Mouse (Mus musculus) T-helper 1 cell (primary cell): ENCODE data around the gene Phex.

Experiments used
- in situ Hi-C: fragments of 300-600 bp; cut with MboI, MseI; formaldehyde crosslinking; loops from one replicate; pipeline ENCODE4 v1.15.1; 2025; ENCODE audit warnings: high pct_unique_total_duplicates

Phex gene

DNA sequence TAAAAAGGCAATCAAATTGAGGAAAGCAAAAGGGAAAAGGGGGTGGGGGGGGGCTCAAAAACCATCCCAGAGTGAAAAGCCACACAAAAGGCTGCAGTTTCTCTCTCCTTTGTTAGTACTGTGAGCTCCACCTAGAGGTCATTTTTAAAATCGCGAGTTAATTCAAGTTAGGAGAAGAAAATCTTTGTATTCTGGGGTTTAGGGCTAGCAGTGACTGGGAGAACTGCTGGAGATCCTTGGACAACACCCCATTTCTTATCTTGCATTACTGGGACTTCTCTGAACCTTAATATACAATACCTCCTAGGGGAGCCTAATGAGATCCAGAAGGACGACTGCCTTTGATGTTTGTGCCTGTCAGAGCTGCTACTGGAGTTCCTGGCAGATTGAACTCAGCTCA lies 107.7 kb downstream of the Phex start:
- in situ Hi-C loops, result no loop called here

DNA sequence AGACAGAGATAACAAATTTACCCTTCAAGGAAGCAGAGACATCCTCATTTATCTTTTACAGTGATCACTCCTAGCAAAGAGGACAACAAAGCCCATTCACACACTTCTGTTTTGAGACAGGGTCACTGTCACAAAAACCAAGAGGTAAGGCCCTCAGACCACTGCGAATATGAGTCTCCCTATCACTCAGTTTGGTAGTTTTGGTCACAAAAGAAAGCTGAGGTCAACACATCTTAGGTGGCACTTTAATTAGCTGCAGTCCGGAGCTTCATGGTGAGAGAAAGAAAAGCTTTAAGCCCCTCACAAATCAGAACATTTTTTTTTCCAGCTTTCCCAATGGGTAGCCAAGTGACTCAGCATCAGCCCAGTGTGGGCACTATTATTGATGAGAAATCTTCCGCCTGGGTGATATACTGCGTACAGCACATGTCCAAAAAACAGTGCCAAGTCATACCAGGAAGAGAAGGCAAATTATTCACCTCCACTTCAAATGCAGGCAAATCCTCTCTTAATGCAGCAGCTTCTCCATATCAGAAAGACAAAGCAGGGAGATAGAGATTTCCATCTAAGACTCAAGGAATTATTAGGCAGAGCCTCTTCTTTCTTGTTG lies 108.2 kb downstream of the Phex start:
- in situ Hi-C loops, result no loop called here

DNA sequence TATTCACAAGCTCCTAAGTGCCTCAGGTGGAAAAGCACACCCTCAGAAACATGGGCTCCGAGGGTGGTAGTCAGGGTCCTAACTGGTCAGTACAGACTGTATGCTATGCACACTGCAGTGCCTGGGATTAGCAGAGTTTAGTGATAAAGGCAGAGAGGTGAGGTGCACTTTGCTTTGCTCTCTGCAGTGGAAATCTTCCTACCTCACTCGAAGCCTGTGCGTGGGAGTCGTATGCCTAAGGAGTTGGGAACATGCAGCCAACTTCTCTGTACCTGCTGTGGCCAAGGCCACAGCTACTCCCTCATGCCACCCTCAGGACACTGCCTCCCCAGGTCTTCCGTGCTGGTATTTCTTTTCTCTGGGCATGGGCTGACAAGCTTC lies 109.3 kb downstream of the Phex start:
- in situ Hi-C loops, result no loop called here

DNA sequence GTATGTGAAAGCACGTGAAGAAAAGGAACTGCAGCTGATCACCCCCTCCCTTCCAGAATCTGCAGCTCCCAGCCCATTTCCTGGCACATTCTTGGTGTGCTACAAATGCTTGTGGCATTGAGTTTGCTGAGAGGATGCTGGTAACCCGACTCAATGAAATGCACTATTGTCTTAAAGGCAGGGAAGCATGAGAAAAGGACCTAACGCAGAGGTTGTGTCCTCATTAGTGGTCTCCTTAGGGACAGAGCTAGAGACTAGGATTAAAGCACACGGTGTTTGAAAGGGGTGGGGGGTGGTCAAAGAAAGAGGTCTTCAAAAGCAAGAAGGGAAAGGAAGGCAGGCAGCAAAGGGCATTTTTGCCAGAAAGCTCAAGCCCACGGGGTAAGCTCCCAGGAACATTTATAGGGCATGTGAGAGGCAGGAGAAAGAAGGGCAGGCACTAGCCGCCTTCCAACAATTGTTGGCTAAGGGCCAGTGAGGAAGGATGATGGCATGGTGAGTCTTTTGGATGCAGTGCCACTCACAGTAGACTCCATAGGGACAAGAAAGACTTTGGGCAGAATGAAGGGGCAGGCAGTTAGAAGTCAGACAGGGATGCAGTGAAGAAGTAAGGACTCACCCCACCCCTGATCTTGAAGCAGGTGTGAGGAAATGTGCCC lies 109.8 kb downstream of the Phex start:
- in situ Hi-C loops, result no loop called here

DNA sequence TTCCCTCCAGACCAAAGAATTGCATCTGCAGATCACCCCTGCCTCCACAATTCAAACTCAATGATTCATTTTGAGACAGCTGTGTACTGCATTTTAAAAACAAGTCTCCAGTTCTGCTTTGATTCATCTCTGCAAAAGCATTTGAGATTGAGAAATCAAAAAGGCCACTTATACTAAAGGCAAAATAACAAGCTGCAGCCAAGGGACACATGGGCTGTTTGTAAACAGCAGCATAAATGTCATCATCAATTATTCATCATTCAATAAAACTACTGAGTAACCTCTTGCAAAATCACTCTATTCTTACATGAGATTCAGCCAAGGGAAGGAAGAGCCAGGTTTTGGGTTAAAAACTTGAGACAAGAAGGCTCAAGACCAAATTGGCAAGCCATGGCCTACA lies 122.7 kb downstream of the Phex start:
- in situ Hi-C loops, result no loop called here

DNA sequence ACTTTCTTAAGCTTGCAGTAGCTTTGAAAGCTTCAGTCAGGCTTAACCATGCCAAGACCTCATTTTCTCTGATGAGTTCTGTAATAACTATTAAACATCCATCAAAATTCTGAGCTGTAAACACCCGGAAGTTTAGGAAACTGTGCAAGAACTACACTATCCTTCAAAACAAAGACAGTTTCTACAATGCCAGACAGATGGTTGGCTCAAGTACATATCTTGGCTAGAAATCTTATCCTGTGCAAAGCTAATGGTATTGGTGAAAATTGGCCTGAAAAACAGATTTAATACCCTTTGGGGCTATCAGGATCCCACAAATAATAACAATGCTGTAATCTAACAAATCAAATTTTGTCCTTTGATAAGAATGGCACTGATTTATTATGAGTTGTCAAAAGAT lies 138.5 kb downstream of the Phex start:
- in situ Hi-C loops, result no loop called here

DNA sequence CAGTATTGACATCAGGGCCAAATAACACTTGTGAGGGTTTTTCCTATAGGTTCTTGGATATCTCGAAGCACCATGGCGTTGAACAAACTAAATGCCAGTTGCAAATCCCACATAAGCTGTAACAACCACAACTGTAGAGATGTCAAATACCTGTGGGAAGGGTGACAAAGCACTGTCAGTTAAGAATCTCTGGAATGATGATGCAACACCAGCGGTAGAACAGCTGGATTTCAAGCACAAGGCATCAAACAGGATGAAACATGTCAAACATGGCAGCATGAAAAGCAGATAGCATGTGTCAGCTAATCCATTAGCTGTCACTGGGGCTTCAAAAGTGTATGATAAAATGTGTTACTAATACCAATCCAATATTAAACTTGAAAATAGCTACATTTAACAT lies 141.8 kb downstream of the Phex start:
- in situ Hi-C loops, result no loop called here

DNA sequence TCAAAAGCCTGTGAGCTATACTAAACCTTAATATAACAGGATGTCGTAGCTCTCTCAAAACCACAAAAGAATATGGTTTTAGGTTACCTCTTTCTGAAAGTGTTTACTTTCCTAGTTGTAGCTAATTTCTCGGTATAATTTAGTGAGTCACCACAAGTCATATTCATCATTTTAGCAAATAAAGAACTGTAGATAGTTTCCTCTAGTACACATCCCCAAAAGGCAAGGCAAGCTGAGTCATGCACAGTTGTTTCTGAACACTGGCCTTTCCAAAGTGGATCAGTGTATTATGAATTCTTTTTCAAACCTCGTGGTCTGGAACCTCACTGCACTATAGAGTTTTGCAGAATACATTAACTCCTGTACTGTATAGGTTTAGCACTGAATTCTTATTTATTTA lies 143.5 kb downstream of the Phex start:
- in situ Hi-C loops, result no loop called here

DNA sequence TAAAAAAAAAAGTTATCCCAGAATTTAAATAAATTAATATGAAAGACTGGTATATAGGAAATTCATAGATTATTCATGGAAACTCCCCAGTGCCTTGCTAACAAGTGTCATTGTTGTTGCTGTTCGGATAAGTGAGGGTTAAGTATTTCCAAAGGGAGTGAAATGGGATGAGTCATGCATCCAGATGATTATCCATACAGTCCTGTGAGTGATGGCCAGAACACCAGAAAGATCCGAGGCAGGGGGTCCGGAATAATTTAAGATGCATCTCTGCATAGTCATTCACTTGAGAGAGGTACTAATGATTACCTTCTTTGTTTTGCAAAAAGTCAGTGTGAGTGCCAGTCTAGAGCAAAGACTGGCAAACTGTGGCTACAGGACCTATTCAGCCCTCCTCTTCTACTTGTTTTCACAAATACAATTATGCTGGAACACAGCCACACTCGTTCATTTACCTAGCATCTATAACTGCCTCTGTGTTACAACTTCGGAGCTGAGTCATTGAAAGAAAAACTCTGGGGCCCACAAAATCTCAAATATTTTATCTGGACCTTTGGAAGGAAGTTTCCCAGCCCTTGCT lies 145.3 kb downstream of the Phex start:
- in situ Hi-C loops, result no loop called here

DNA sequence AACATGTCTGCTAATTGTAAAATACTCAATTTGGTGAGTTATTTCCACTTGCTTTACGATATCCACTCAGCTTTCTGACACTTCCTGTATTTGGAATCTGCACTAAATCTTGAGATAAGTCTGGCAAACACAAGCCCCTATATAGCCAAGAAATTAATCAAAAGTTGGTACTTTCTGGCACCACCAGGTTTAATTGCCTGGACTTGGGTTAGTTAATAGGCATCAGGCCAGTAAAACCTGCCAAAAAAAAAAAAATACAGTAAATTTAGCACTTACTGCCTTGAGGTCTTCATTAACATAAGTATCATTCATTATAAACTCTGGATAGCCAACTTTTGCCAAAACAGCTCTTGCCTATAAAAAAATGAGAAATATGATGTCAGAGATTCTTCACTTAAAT lies 147.0 kb downstream of the Phex start:
- in situ Hi-C loops, result no loop called here

DNA sequence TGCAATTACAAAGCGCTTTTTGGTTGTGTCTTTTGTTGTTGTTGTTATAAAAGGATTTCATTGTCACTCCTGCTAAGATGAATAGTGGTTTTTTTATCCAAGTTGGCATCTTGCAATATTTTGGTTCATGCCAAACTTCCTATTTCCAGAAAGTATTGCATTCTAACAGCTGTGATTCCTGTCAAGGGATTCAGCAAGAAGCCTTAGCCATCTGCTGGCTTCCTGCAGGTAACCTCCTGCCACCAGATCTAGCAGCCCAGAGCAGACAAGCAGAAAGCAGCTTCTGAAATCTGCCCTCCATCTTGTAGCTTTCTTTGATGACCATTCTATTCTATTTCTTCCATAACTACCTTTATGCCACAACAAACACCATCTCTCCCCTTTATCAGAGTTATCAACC lies 212.4 kb downstream of the Phex start:
- in situ Hi-C loops, result no loop called here

DNA sequence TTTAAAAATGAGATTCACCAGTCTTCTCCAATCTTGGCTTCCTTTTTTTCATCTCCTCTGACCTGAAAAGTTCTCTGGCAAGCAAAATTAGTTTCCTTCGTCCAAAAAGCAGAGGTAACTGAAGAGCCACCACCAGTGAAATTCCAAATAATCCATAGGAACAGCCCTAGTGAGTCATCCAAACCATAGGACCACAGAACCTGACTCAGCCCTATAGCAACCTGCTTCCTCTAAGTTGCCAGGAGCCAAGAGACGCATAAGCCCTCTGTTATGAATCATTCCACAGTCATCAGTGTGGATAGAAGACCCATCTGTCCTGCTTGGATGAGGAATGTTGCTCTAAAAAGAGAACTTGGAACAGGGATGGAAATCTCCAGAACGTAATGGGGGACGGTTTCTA lies 230.9 kb downstream of the Phex start:
- in situ Hi-C loops, result loop anchor here (10.0 kb wide), 1 partner anchor 791 kb away; no protein-coding TSS in a partner anchor

DNA sequence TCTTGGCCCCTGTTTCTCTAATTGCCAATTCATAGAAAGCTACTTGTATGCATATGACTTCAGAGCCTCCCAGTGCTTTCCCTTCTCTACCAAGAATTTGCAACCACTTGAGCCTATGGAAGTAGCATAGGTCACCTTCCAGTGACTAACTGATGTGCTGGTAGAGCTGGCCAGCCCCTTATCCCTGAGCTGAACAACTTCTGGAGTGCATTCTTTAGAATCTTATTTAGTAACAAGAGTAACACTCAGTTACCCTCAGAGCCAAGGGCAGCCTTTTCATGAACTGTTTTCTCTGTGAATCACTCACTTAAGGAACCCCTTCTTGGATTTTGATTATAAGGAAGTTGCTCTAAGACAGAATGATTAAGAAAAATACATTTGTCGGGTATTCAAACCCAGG lies 234.3 kb downstream of the Phex start:
- in situ Hi-C loops, result loop anchor here (10.0 kb wide), 1 partner anchor 794 kb away; no protein-coding TSS in a partner anchor

DNA sequence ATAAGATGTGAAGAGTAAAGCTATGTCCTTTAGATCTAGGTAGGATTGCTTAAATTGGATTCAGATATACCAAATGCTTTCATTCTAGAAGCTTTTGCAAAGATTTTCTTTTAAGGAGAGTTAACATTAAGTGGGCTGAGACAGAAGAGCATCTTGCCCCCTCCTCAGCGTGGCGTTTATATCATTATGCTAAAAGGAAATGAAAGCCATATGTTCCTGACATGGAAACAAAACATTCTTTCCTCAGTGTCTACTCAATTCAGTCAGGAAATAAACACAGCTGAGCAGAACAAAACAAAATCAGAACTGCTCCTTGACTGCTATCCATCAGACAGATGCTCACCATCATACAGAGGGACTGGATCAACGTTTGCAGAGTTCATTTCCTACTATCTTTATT lies 251.0 kb downstream of the Phex start:
- in situ Hi-C loops, result no loop called here

DNA sequence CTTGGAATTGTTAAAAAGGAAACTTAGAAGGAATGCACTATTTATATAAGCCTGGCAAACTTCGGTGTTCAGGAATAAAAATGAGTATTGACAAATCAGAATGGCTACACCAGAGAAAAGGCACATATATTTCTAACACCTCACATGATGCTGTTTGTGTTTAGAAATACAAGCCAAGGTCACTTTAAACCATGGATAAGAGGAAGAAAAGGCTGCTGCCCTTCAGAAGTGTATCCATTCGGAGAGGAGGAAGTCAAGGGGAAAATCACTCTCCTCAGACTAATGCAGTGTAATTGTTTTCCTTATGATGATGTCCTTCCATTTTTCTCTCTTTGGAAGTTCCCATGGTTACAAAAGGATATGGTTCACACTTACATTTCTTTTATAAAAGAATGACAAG lies 251.7 kb downstream of the Phex start:
- in situ Hi-C loops, result no loop called here

DNA sequence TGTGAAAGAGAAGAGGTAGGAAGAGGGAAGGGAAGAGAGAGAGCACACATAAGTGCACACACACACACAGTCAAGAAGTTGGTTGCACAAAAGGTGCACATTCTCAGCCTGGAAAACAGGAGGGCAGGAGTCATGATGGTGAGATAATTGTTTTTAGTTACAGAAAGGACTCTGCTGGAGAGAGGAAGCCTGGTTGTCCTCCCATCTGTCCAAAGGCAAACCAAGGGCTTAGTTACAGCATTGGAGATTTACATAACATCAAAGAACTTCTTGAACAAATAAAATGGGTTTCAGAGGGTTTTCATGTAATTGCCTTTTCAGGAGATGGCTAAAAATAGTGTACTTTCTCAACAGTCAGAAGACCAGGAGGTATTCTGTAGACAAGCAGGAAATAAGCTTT lies 270.4 kb downstream of the Phex start:
- in situ Hi-C loops, result no loop called here

DNA sequence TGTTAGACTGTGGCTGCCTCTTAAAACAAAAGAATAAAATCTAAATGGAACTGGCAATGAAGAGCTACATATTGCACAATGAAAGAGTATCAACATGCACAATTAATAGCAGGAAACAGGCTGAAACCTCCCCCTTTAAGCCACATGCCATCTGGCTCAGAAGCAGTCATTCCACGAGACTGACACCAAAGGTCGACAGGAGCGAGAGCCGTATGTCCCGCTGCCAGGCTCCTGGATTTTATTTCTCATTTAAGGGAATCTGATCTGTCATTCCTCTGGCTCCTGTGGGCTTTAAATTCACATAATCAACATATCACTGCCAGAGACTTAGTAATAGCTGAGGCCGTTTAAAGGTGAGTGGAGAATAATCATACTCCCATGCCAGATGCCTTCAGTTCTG lies 275.5 kb downstream of the Phex start:
- in situ Hi-C loops, result no loop called here
